Mouse (Mus musculus) cerebellum, postnatal 10 days (tissue): Measurements from ENCODE around the gene Olfr330.
A peak's percentile ranks its signal among the peaks of the same experiment; 100 is the strongest.
"Not testable (repeated sequence)": the region's sequence is repeated elsewhere in the genome, so short reads cannot be mapped to it uniquely, and the experiment has no call there.

Experiments
- DNase-seq, 2 experiments: peaks; one replicate each; pipeline ENCODE4 v3.0.0; 2021; ENCODE audit warnings: mixed read lengths in 2 of 2

Olfr330 gene

GRCm38 (mm10) chr11:58534736-58535135 is at the start of gene Olfr330:
Gene Olfr330, minus strand, starts transcription at chr11:58534836.
- DNase-seq, result not testable (repeated sequence)

DNA sequence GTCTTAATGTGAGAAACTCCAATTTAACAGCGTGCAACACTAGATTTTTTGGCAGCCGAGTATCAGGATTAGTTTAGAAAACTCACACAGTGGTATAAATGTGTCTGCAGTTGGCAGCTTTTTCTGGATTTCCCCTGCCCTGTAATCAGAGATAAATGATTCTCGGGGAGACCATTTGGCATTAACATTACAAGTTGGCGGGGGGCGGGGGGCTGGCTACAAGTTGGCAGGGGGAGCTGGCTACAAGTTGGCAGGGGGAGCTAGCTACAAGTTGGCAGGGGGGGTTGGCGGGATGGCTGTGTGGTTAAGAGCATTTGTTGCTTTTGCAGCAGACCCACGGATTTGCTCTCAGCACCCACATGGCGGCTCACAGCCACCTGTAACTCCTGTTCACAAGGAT is 44.0 kb upstream of the Olfr330 start:
- peak; percentile 20 to 66 for DNase-seq

- no peak for DNase-seq
These were observed 42.8 kb upstream of the Olfr330 start, which contains the start of gene Olfr325 for GRCm38 (mm10) chr11:58577430-58577829. Gene Olfr325, plus strand, starts transcription at chr11:58577730.

GRCm38 (mm10) chr11:58570405-58570804 is 35.8 kb upstream of the Olfr330 start, which contains the start of gene Olfr224:
Gene Olfr224, minus strand, starts transcription at chr11:58570553.
- DNase-seq, result no peak

DNA sequence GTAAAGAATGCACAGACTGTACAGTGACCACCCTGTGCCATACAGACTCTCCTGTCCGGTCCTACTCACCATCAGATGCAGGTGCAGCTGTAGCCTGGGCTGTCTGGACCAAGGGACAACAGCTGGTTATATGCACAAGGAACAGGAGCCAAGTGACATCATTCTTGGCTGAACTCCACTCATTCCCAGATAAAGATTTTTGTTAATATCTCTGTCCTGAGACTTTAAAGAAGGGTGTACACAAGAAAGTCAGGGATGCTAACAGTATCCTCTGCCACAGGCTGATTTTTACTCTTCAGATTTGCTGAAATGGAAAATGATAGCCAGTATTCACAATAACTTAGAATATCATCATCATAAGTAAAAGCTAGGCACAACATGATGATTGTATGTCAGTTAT is 20.9 kb upstream of the Olfr330 start, which contains the start of gene Olfr328:
Gene Olfr328 (minus strand): TSS at position 101 of the 400 bp plus-strand sequence.
- peak; percentile 5 to 7 for DNase-seq

GRCm38 (mm10) chr11:58546322-58546721 is 11.7 kb upstream of the Olfr330 start, which contains the start of gene Olfr329-ps:
Gene Olfr329-ps, minus strand, starts transcription at chr11:58546422.
- DNase-seq, result no peak

GRCm38 (mm10) chr11:58519756-58520155 is 14.9 kb downstream of the Olfr330 start:
- peak; percentile 4 to 23 for DNase-seq

DNA sequence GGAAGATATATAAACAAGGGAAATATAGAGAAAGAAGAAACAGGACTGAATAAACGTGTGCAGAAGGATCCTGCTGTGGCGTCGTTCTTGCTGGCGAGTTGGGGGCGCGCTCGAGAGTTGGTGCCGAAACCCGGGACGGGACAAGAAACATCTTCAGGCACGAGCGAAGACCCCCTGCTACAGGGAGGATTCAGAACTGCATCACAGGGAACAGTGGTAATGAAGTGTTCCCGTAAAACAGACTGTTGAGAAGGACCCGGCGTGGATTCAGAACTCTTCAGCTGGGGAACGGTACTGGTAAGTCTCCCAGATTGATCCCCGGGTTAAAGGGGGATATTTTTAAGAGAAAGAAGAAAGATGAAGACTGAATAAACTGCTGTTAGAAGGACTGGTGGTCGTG is 15.7 kb downstream of the Olfr330 start:
- peak; percentile 62 to 64 for DNase-seq

DNA sequence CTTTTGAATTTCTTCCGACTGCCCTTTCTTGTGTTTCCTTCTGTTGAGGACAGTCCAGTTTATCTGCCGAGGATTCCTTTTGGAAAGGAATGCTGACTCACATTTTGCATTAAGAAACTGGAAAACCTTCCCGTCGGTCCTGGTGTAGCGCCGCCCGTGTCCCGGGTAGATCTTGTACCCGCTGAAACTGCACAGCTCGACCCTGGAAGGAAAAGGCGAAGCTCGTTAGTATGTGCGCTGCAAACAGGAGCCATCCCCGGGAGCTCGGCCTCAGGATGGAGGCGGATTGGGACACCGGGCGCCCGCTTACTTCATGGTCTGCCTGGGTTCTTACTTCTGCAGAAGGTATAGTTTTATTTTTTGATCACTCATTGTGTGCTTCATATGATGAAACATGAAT is 25.6 kb downstream of the Olfr330 start:
- not testable (repeated sequence) for DNase-seq

- not testable (repeated sequence) for DNase-seq
These were observed 32.2 kb downstream of the Olfr330 start, which contains the start of gene Olfr331 for GRCm38 (mm10) chr11:58502472-58502871. Gene Olfr331, minus strand, starts transcription at chr11:58502572.

- peak; percentile 10 to 34 for DNase-seq
These were observed 35.3 kb downstream of the Olfr330 start for GRCm38 (mm10) chr11:58499290-58499689.

DNA sequence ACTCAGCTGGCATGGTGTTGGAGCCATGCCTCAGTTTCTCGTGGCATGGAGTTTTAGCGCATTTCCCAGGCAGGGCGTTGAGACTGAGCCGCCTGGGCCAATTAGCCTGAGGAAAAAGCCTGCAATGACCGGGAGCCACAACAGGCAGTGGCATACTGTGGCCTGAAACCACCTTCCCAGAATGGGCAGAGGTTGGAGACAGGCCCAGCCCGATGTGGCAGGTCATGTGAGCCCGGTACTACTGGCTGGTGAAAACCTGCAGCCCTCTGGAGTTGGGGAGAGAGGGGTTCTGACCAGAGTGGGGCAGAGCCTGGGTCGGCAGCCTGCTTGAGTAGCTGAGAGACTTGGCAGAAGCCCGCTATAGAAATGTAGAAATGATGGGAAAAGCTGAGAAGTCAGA is 35.9 kb downstream of the Olfr330 start:
- DNase-seq, result peak; percentile 5

GRCm38 (mm10) chr11:58492455-58492854 is 42.2 kb downstream of the Olfr330 start, which contains the start of gene Olfr332:
Gene Olfr332, minus strand, starts transcription at chr11:58492555.
- DNase-seq, result no peak
